ENCODE assay signal across 7 mouse cellular contexts in genomic region chrX:99448852-99449554, GRCm38 (mm10). TPM values are rescaled to one million over a fixed set of nuclear protein-coding genes. Genes with fewer than 3 reads are reported as not detected.
A peak's percentile ranks its signal among the peaks of the same experiment; 100 is the strongest.
DNase-seq lines count a peak whose midpoint lies in the region; ATAC-seq lines count a peak whose summit lies in the region.

No protein-coding gene starts in this region.

- no peaks in the 10 kb centered on the region for H3K9me3 ChIP-seq in forebrain, embryonic 14.5 days (replicated peaks; ENCODE audit: control insufficient read depth, low read length)

- no peak overlapping the region for H3K27ac ChIP-seq in forebrain, embryonic 14.5 days (ENCODE audit: low read depth, low read length)

- peaks cover 11% of the 10 kb centered on the region for H3K4me1 ChIP-seq in forebrain, embryonic 14.5 days (ENCODE audit: control insufficient read depth, insufficient read depth, low read length)

- no peaks in the 10 kb centered on the region for H3K27me3 ChIP-seq in forebrain, embryonic 14.5 days (replicated peaks; ENCODE audit: control insufficient read depth, insufficient read depth, low read length)

- ATAC-seq in forebrain, embryonic 14.5 days, result peak; percentile 62

- peak; percentile 46 for DNase-seq in testis, postnatal 10 days (ENCODE audit: low spot score)
- no peak for DNase-seq in testis, postnatal 14 days (ENCODE audit: low spot score)
- peak; percentile 56 for DNase-seq in forebrain, embryonic 14.5 days (ENCODE audit: low spot score)
- peak; percentile 54 for DNase-seq in lung, postnatal 10 days
- no peak for DNase-seq in MN1 (ENCODE audit: low spot score)
- DNase-seq in spleen, adult 18-20 months, result no peak
- DNase-seq in thymus, postnatal 25 days, result no peak

- H3K9ac ChIP-seq in forebrain, embryonic 14.5 days (ENCODE audit: low read length), result no peak overlapping the region

- peak overlapping the region; percentile 28; the same call in 1 of the 2 replicates for H3K4me2 ChIP-seq in forebrain, embryonic 14.5 days (ENCODE audit: low read length)

- no peak overlapping the region for H3K4me3 ChIP-seq in forebrain, embryonic 14.5 days (ENCODE audit: low read depth, low read length)

- 31% methylated on average over 16 of the region's 16 CpGs for WGBS in forebrain, embryonic 14.5 days

- H3K36me3 ChIP-seq in forebrain, embryonic 14.5 days (ENCODE audit: control insufficient read depth, insufficient read depth, low read length), result no peaks in the 10 kb centered on the region

RNA-seq across cellular contexts. Expression of gene Pja1, which starts 22.1 kb away (rescaled TPM):
- 328 and 377 TPM in 2 replicates for polyA plus RNA-seq in forebrain, embryonic 14.5 days (2014; fragmentation: Nextera tagmentation; extraction: Ambion mirVana)

Comparison
In these comparisons a context has a peak if more than half of its experiments do, and no peak if none do; other contexts are left out.
1. DNase-seq: peak in testis, postnatal 10 days (single experiment), forebrain, embryonic 14.5 days (single experiment) and lung, postnatal 10 days (single experiment); none in testis, postnatal 14 days (single experiment), MN1 (single experiment), spleen, adult 18-20 months (0 of 2) and thymus, postnatal 25 days (single experiment).